Mouse (Mus musculus) C2C12 (cell line): ENCODE results near the gene Ctbp1. TPM values are rescaled to one million over a fixed set of nuclear protein-coding genes. Genes with fewer than 3 reads are reported as not detected.

Experiments used
- H3K27me3 ChIP-seq: one replicate; pipeline ENCODE4 v1.6.1; 2011; ENCODE audit not compliant: control insufficient read depth, insufficient read depth, insufficient read length
- H3K36me3 ChIP-seq: one replicate; pipeline ENCODE4 v1.6.1; 2011; ENCODE audit not compliant: control insufficient read depth, insufficient read depth
- H3K4me3 ChIP-seq: one replicate; pipeline ENCODE4 v1.5.1; 2011; ENCODE audit warnings: mild to moderate bottlenecking, control low read depth; ENCODE audit not compliant: poor library complexity, insufficient read depth, severe bottlenecking
- H3K79me2 ChIP-seq: one replicate; pipeline ENCODE4 v1.6.1; 2011; ENCODE audit not compliant: control insufficient read depth, insufficient read depth
- H3K79me3 ChIP-seq: one replicate; pipeline ENCODE4 v1.6.1; 2011; ENCODE audit warnings: low read depth, control low read depth
- H3ac ChIP-seq: one replicate; pipeline ENCODE3; 2011; ENCODE audit warnings: low read depth; ENCODE audit not compliant: control insufficient read depth, insufficient read length
- CEBPB ChIP-seq: IDR thresholded peaks from one replicate; pipeline ENCODE4 v1.6.1; 2011; ENCODE audit warnings: low read depth, mild to moderate bottlenecking, control low read depth, moderate library complexity
- CTCF ChIP-seq: IDR thresholded peaks from one replicate; pipeline ENCODE4 v1.5.1; 2011; ENCODE audit not compliant: control insufficient read depth, insufficient read depth, insufficient read length
- FOSL1 ChIP-seq: IDR thresholded peaks from one replicate; pipeline ENCODE4 v1.8.0; 2011; ENCODE audit warnings: mild to moderate bottlenecking, low read length; ENCODE audit not compliant: poor library complexity, insufficient read depth, severe bottlenecking
- MAX ChIP-seq: IDR thresholded peaks from one replicate; pipeline ENCODE4 v1.6.1; 2011; ENCODE audit warnings: mild to moderate bottlenecking, control low read depth
- MYOD1 ChIP-seq: IDR thresholded peaks from one replicate; pipeline ENCODE4 v1.6.1; 2011; ENCODE audit warnings: low read depth; ENCODE audit not compliant: control insufficient read depth, insufficient read length
- MYOG ChIP-seq: IDR thresholded peaks from one replicate; pipeline ENCODE4 v1.6.1; 2011; ENCODE audit not compliant: control insufficient read depth, insufficient read length; ENCODE audit errors: extremely low read depth
- USF1 ChIP-seq: IDR thresholded peaks from one replicate; pipeline ENCODE4 v1.6.1; 2011; ENCODE audit warnings: low read depth, mild to moderate bottlenecking, control low read depth, moderate library complexity
- long read RNA-seq, 2 experiments: library from polyadenylated mRNA; unstranded; transcript quantifications; one replicate each; pipeline ENCODE4 v2.0.0; 2019 to 2020
- polyA plus RNA-seq: library from polyadenylated mRNA; unstranded; fragments of >200 nt; fragmentation: generic; extraction: Trizol; gene quantifications from one replicate; pipeline ENCODE4 v1.2.1, GENCODE M21; 2012; ENCODE audit warnings: missing spikeins

Gene Ctbp1
- 242 TPM for polyA plus RNA-seq
- long read RNA-seq, experiment 1, transcript Ctbp1-211 (10 exons, 2,436 nt), result major isoform, 7 of 119 reads
- long read RNA-seq, experiment 1, transcript Ctbp1-201 (9 exons, 2,279 nt), result minor isoform, 5 of 119 reads
- long read RNA-seq, experiment 1, partial matches to known transcripts, result 20 of 119 reads
- long read RNA-seq, experiment 1, other reads (novel, unspliced or antisense), result 83 of 119 reads
- long read RNA-seq, experiment 2, transcript Ctbp1-201 (9 exons, 2,279 nt), result minor isoform, 9 of 156 reads
- long read RNA-seq, experiment 2, transcript Ctbp1-211 (10 exons, 2,436 nt), result major isoform, 16 of 156 reads
- long read RNA-seq, experiment 2, partial matches to known transcripts, result 30 of 156 reads
- long read RNA-seq, experiment 2, other reads (novel, unspliced or antisense), result 98 of 156 reads

DNA sequence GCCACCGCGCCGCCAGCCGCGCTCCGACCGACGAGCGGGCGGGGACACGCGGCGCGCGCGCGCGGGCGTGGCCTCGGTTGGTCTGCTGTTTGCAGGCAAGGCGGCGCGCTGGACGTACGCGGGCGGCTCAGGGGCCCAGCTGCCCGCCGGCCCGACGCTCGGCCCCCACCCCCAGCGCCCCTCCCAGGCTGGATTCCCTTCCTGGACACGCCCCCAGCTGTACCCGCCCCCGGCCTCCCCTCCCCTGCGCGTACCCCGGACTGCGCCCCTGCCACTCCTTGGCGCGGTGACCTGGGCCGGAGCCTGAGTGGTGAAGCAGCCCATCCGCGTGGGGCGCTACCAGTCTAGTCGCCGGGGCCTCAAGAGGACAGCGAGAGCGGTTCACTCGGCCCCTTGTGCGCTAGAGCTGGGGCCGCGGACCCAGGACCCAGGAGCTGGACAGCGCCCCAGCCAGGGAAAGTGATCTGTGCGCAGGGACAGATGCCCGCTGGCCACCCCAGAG, at the start of gene Ctbp1:
Gene Ctbp1 (minus strand): TSS at position 42 of the 502 bp plus-strand sequence.
- H3K4me3 ChIP-seq, result peak within 1 kb of the TSS; percentile 59
- H3K79me3 ChIP-seq, result peaks cover 43% of the 10 kb centered on the region
- peaks cover 42% of the 10 kb centered on the region for H3K79me2 ChIP-seq
- peaks cover 12% of the 10 kb centered on the region for H3K36me3 ChIP-seq
- peaks cover 1% of the 10 kb centered on the region for H3K27me3 ChIP-seq
- peak within 1 kb of the TSS; percentile 84 for H3ac ChIP-seq
- no peak for TF ChIP-seq USF1
- TF ChIP-seq CTCF, result peak; percentile 69

DNA sequence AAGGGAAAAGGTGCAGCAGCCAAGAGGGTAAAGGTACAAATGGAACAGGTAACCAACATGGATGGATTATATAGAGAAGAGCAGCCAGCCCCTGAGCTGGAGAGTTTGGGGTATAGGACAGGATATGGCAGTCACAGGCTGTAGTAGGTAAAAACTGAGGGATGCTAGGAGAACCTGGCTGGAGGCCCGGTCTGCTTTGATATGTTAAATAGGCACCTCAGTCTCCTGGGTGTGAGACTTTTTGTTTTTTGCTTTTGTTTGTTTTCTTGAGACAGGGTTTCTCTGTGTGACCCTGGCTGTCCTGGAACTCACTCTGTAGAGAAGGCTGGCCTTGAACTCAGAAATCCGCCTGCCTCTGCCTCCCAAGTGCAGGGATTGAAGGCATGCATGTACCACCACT, 49.7 kb upstream of the Ctbp1 start:
- no peak overlapping the region for H3K4me3 ChIP-seq
- no peaks in the 10 kb centered on the region for H3K36me3 ChIP-seq
- H3K27me3 ChIP-seq, result peaks cover 5% of the 10 kb centered on the region
- H3ac ChIP-seq, result no peak overlapping the region
- no peaks in the 10 kb centered on the region for H3K79me2 ChIP-seq
- no peaks in the 10 kb centered on the region for H3K79me3 ChIP-seq
- TF ChIP-seq FOSL1 (no peak), CTCF (no peak), CEBPB (no peak), MAX (no peak), USF1 (no peak)

DNA sequence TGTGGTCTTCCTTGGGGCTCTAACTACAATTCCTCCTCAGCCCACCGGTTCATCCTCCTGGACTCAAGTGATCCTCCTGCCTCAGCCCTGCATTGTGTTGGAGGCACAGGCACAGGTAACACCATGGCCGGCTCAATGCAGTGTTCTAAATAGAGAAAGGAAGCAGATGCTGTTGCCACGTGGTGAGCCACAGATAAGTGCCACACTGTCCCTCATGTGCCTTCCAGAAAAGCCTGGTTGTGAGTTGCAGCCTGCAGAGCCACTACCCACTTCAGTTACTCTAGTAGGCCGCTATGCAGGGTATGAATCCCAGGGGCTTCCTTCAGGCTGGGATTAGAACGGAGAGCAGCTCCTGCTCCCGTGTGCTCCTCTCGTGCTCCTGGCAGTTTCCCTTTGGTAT, 37.4 kb upstream of the Ctbp1 start:
- no peaks in the 10 kb centered on the region for H3K36me3 ChIP-seq
- H3K79me2 ChIP-seq, result no peaks in the 10 kb centered on the region
- no peaks in the 10 kb centered on the region for H3K79me3 ChIP-seq
- TF ChIP-seq MAX (no peak), USF1 (no peak), CEBPB (no peak), MYOD1 (no peak), FOSL1 (no peak), CTCF (no peak), MYOG (no peak)
- H3ac ChIP-seq, result no peak overlapping the region
- no peak overlapping the region for H3K4me3 ChIP-seq
- H3K27me3 ChIP-seq, result peaks cover 12% of the 10 kb centered on the region

DNA sequence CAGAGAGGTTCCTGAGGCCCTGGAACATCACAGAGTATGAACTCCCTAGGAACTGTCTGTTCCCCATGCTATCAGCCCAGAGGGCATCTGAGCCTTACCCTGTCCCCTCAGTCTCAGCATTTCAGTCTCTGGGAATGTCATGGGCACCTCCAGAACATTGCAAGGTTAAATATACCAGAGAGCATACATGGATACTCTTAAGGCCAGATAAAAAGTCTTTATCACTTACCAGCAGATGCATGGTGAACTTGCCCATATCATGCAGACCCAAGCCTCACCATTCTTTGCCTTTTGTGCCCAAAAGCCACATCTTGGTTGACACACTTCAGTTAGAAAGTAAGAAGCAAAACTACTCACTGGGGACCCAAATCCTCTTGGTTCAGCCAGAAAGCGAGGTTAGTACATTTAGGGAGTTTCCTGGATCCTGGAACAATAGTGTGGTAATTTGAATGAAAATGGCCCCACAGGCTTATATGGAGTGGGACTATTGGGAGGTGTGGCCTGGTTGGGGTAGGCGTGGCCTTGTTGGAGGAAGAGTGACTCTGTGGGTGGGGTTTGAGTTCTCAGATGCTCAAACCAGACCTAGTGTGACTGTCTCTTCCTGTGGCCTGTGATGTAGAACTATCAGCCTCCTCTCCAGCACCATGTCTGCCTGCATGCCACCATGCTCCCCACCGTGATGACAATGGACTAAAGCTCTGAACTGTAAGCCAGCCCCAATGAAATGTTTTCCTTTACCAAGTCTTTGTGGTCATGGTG, 36.1 kb upstream of the Ctbp1 start:
- no peak overlapping the region for H3K4me3 ChIP-seq
- TF ChIP-seq USF1, result no peak
- TF ChIP-seq MYOG, result no peak
- TF ChIP-seq FOSL1, result no peak
- TF ChIP-seq CEBPB, result no peak
- no peak for TF ChIP-seq MYOD1
- no peak for TF ChIP-seq MAX
- TF ChIP-seq CTCF, result no peak
- H3K36me3 ChIP-seq, result no peaks in the 10 kb centered on the region
- H3K79me3 ChIP-seq, result no peaks in the 10 kb centered on the region
- H3ac ChIP-seq, result no peak overlapping the region
- peaks cover 8% of the 10 kb centered on the region for H3K27me3 ChIP-seq
- no peaks in the 10 kb centered on the region for H3K79me2 ChIP-seq

DNA sequence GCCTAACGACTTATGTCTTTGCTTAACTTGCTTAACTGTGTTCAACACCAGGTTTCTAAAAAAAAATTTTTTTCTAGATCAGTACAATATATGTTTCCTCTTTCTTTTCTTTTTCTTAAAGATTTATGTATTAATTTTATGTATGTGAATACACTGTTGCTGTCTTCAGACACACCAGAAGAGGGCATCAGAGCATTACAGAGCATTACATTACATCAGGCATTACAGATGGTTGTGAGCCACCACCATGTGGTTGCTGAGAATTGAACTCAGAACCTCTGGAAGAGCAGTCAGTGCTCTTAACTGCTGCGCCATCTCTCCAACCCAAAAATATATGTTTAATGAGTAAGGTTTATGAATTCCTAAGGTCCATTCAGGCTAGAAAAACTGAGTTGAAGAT, 27.0 kb upstream of the Ctbp1 start:
- no peak for TF ChIP-seq MYOD1
- TF ChIP-seq CEBPB, result no peak
- no peak for TF ChIP-seq USF1
- no peak for TF ChIP-seq MYOG
- TF ChIP-seq CTCF, result no peak
- TF ChIP-seq FOSL1, result no peak
- TF ChIP-seq MAX, result no peak
- Histone ChIP-seq H3K27me3 (peaks cover 7% of the 10 kb centered on the region), H3ac (no peak overlapping the region), H3K4me3 (no peak overlapping the region), H3K79me3 (no peaks in the 10 kb centered on the region), H3K79me2 (no peaks in the 10 kb centered on the region), H3K36me3 (no peaks in the 10 kb centered on the region)

DNA sequence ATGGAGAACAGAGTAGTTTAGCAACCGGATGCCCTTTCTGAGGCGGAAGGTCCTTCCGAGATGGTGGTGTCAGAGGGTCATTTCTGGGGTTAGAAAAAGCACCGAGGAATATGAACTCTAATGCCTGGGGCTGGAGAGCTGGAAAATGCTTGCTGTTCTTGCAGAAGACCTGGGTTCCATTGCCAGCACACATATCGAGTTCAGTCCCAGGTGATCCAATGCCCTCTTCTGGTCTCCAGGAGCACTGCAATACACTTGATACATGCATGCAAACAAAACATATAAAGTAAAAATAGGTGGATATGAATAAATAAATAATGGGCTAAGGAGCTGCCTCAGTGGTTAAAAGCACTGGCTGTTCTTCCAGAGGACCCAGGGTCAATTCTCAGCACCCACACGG, 22.4 kb upstream of the Ctbp1 start:
- Histone ChIP-seq H3K27me3 (peaks cover 26% of the 10 kb centered on the region), H3K79me2 (no peaks in the 10 kb centered on the region), H3ac (no peak overlapping the region), H3K79me3 (no peaks in the 10 kb centered on the region), H3K36me3 (no peaks in the 10 kb centered on the region), H3K4me3 (no peak overlapping the region)
- TF ChIP-seq CEBPB (no peak), CTCF (peak; percentile 37), MYOG (no peak), MAX (no peak), MYOD1 (no peak), USF1 (no peak), FOSL1 (no peak)
